Mouse (Mus musculus) forebrain, embryonic 16.5 days (tissue): ENCODE measurements around the gene Fras1. TPM values are rescaled to one million over a fixed set of nuclear protein-coding genes. Genes with fewer than 3 reads are reported as not detected.
A peak's percentile ranks its signal among the peaks of the same experiment; 100 is the strongest.

Experiments
- ATAC-seq: fragments of 200-750 bp; cut with Nextera tagmentation; 2 replicates; pipeline ENCODE4 v1.8.0; 2017; ENCODE audit warnings: mild to moderate bottlenecking, moderate library complexity
- H3K27ac ChIP-seq: fragments of 300-500 bp; sonication (generic); 2 replicates; pipeline ENCODE4 v1.5.1; 2014; ENCODE audit warnings: low read length, control low read depth
- H3K27me3 ChIP-seq: fragments of 300-500 bp; sonication (generic); replicated peaks from 2 replicates; pipeline ENCODE4 v1.6.1; 2014; ENCODE audit warnings: low read length; ENCODE audit not compliant: control insufficient read depth, insufficient read depth
- H3K36me3 ChIP-seq: fragments of 300-500 bp; sonication (generic); 2 replicates; pipeline ENCODE4 v1.6.1; 2014; ENCODE audit not compliant: control insufficient read depth, insufficient read depth
- H3K4me1 ChIP-seq: fragments of 300-500 bp; sonication (generic); replicated peaks from 2 replicates; pipeline ENCODE4 v1.6.1; 2014; ENCODE audit warnings: low read length; ENCODE audit not compliant: control insufficient read depth, insufficient read depth
- H3K4me2 ChIP-seq: fragments of 300-500 bp; sonication (generic); 2 replicates; pipeline ENCODE4 v1.6.1; 2014; ENCODE audit warnings: mild to moderate bottlenecking, low read length, control low read depth
- H3K4me3 ChIP-seq: fragments of 300-500 bp; sonication (generic); replicated peaks from 2 replicates; pipeline ENCODE4 v1.5.1; 2014; ENCODE audit warnings: mild to moderate bottlenecking, low read length, control low read depth
- H3K9ac ChIP-seq: fragments of 300-500 bp; sonication (generic); replicated peaks from 2 replicates; pipeline ENCODE4 v1.6.1; 2014; ENCODE audit warnings: low read depth, low read length, control low read depth
- H3K9me3 ChIP-seq: fragments of 300-500 bp; sonication (generic); 2 replicates; pipeline ENCODE4 v1.6.1; 2016; ENCODE audit warnings: low read length; ENCODE audit not compliant: control insufficient read depth
- WGBS: fragments of 180-500 bp; shearing (Covaris S2); extraction: QIAGEN DNeasy Blood & Tissue Kit; methylation state at CpG from one replicate; pipeline ENCODE4 v1.1.7; 2014; 5-methylcytosine and 5-hydroxymethylcytosine counted together
- polyA plus RNA-seq: library from polyadenylated mRNA; unstranded; fragments of >200 nt; fragmentation: Nextera tagmentation; extraction: Ambion mirVana; gene quantifications from 2 replicates; pipeline ENCODE4 v1.2.1, GENCODE M21; 2015

Fras1 gene
- polyA plus RNA-seq, 1 experiment from 2014 or later, result 3.4 TPM

DNA sequence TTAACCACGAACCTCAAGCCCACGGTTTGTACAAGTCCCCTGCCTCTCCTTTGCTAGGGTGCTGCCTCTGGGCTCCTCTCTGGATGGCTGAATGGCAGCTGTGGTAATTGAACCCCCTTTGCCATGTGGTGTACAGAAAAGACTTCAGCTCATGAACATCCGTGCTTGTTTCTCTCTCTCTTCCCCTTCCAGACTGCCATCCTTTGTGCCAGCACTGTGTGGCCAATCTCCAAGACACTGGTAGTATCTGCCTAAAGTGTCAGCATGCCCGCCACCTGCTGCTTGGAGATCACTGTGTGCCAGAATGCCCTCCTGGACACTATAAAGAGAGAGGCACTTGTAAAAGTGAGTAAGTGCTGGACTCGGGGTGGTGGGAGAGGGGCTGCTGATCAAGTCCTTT lies 262.1 kb downstream of the Fras1 start:
- ATAC-seq, result no peak
- Histone ChIP-seq H3K27ac (no peak overlapping the region), H3K9ac (no peak overlapping the region), H3K9me3 (no peaks in the 10 kb centered on the region), H3K36me3 (no peaks in the 10 kb centered on the region), H3K27me3 (no peaks in the 10 kb centered on the region), H3K4me1 (no peaks in the 10 kb centered on the region), H3K4me3 (no peak overlapping the region), H3K4me2 (no peak overlapping the region)
- WGBS, result 60% methylated on average over 5 of the region's 5 CpGs

DNA sequence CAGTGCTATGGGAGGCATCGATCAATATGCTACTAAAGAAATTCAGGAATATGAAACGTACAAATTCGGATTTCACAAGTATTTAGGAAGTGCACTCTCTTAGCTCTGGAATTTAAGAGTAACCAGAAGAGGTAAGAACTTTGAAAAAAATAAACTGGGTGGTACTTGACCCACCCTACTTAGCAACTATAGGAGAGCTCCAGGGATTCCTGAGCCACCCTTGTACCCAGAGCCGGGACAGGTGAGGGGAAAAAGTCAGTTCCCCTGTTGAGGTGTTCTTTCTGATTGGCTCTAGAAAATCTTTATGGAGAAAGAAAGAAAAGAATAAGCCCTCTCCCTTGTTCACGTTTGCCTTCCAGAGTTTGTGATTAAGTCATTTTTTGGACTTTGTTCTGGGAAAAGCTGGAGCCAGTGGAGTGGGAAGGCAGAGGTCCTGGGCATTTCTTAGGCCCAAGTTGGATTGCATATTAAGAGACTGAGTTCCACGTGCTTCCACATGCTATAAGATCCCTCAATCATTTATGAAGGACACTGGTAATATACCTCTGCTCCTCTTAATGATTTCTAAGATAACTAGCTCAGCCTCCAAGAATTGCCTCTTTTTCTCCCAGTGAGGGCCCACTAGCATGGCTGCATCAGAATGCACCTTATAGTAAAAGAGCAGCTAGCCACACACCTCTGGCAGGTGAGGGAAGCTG lies 265.6 kb downstream of the Fras1 start:
- Histone ChIP-seq H3K36me3 (no peaks in the 10 kb centered on the region), H3K4me2 (no peak overlapping the region), H3K4me1 (no peaks in the 10 kb centered on the region), H3K27me3 (no peaks in the 10 kb centered on the region), H3K4me3 (no peak overlapping the region), H3K27ac (no peak overlapping the region), H3K9ac (no peak overlapping the region), H3K9me3 (no peaks in the 10 kb centered on the region)
- 83% methylated on average over 6 of the region's 6 CpGs for WGBS
- no peak for ATAC-seq

DNA sequence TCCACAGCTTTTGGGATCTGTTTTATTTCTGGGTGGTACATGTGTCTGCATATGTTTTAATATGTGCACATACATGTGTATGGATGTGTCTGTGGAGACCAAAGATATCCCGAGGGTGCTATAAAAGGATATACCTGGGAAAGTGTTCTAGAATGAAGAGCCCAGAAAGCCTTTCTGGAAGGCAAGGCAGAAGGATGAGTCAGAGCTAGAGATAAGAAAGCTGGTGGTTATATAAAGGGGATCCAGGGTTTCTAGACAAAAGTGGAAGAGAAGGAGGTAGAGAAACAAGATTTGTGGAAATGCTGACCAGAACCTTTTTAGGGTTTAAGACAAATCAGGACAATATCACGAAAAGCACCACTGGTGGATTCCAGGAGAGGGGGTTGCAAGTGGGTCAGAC lies 267.5 kb downstream of the Fras1 start:
- ATAC-seq, result no peak
- no peaks in the 10 kb centered on the region for H3K36me3 ChIP-seq
- H3K9me3 ChIP-seq, result no peaks in the 10 kb centered on the region
- no peaks in the 10 kb centered on the region for H3K4me1 ChIP-seq
- no peak overlapping the region for H3K27ac ChIP-seq
- no peaks in the 10 kb centered on the region for H3K27me3 ChIP-seq
- H3K4me3 ChIP-seq, result no peak overlapping the region
- no peak overlapping the region for H3K4me2 ChIP-seq
- no peak overlapping the region for H3K9ac ChIP-seq
- WGBS, result 97% methylated on average over 2 of the region's 2 CpGs

DNA sequence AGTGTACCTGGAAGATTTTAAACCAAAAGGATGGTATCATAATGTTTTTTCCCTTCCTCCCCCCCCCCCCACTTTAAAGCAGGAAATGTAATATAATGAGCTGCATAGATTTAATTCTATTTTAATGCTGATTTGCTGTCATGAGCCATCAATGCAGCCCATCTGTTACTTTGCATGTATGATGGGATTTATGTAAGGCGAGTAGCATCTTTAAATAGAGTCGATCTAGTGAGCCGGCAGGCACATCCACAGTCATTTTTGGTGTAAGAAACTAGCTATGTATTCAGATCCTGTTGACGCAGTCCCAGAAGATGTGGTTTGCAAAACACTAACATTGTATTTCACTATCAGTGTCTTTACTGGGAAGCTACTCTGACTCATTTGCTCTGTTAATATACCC lies 301.9 kb downstream of the Fras1 start:
- no peak overlapping the region for H3K9ac ChIP-seq
- peak overlapping the region; percentile 44; the same call in 1 of the 2 replicates for H3K27ac ChIP-seq
- no peaks in the 10 kb centered on the region for H3K36me3 ChIP-seq
- H3K4me3 ChIP-seq, result no peak overlapping the region
- WGBS, result 54% methylated on average over 4 of the region's 4 CpGs
- no peaks in the 10 kb centered on the region for H3K9me3 ChIP-seq
- peak; percentile 79 for ATAC-seq
- no peaks in the 10 kb centered on the region for H3K27me3 ChIP-seq
- H3K4me1 ChIP-seq, result 0 out of 2 replicates have a peak, but pooled peaks cover 2% of the 10 kb centered on the region
- no peak overlapping the region for H3K4me2 ChIP-seq

DNA sequence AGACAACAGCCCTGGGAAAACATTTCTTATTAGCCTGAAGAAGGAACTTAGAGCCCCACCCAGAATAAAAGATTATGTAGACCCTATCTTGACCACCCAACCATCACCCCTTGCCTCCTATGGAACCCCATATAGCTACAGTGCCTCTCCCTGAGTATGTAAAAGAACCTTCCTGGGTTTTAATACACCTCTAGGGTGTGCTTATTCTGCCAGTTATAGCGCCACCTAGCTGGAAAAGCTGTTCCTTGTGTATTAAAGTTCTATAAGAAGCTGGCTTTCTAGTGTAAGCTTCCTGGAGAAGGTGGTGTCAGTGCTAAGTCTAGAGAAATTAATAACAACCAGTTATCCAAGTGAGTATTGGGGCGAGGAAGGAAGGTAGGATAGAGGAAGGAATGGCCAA lies 303.7 kb downstream of the Fras1 start:
- H3K27ac ChIP-seq, result no peak overlapping the region
- H3K27me3 ChIP-seq, result no peaks in the 10 kb centered on the region
- H3K4me2 ChIP-seq, result no peak overlapping the region
- H3K4me3 ChIP-seq, result no peak overlapping the region
- WGBS, result 31% methylated on average over 2 of the region's 2 CpGs
- no peaks in the 10 kb centered on the region for H3K36me3 ChIP-seq
- H3K9ac ChIP-seq, result no peak overlapping the region
- H3K4me1 ChIP-seq, result 0 out of 2 replicates have a peak, but pooled peaks cover 2% of the 10 kb centered on the region
- no peaks in the 10 kb centered on the region for H3K9me3 ChIP-seq
- no peak for ATAC-seq

DNA sequence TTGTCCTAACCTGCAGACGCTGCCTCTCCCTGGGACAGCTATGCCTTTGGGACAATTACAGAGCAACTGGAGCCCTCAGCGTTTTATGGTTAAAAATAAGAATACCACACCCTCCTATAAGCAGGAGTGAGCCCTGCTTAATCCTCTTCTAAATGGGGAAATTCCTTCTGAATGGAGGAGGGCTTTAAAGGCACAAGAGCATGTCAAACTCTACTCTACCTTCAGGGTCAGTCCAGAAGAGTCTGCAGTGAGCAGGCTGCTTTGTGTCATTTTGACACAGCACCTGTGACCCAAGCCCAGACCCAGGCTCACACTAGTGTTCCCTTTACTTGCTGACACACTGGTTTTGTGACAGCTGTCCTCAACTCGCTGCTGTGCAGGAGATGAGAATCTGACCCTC lies 307.3 kb downstream of the Fras1 start:
- Histone ChIP-seq H3K27me3 (no peaks in the 10 kb centered on the region), H3K4me2 (no peak overlapping the region), H3K36me3 (no peaks in the 10 kb centered on the region), H3K4me1 (0 out of 2 replicates have a peak, but pooled peaks cover 2% of the 10 kb centered on the region), H3K4me3 (no peak overlapping the region), H3K9me3 (no peaks in the 10 kb centered on the region), H3K9ac (no peak overlapping the region), H3K27ac (no peak overlapping the region)
- no peak for ATAC-seq
- 40% methylated on average over 3 of the region's 3 CpGs for WGBS

DNA sequence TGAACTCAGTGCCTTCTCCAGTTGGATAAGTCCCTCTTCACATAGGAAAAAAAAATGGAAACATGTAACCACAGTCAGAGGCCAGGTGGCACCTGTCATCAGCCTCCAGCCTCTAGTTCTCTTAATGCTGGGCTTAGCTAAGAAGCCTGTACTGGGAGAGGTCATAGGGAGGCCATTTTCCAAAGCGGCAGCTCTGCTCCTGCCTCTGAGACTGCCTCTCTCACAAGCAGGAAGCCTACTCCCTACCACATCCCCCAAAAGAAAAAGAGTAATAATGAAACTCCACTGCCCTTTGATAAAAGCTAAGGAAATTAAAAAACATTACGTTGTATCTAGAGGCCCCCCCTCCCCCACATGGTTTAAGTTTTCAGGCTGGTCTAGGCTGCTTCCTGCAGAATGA lies 309.0 kb downstream of the Fras1 start:
- no peak overlapping the region for H3K4me3 ChIP-seq
- 0 out of 2 replicates have a peak, but pooled peaks cover 2% of the 10 kb centered on the region for H3K4me1 ChIP-seq
- no peak overlapping the region for H3K9ac ChIP-seq
- no peaks in the 10 kb centered on the region for H3K27me3 ChIP-seq
- WGBS, result 91% methylated on average over 2 of the region's 2 CpGs
- peaks cover 2% of the 10 kb centered on the region; the same call in 1 of the 2 replicates for H3K9me3 ChIP-seq
- no peak for ATAC-seq
- no peak overlapping the region for H3K27ac ChIP-seq
- H3K4me2 ChIP-seq, result no peak overlapping the region
- no peaks in the 10 kb centered on the region for H3K36me3 ChIP-seq

DNA sequence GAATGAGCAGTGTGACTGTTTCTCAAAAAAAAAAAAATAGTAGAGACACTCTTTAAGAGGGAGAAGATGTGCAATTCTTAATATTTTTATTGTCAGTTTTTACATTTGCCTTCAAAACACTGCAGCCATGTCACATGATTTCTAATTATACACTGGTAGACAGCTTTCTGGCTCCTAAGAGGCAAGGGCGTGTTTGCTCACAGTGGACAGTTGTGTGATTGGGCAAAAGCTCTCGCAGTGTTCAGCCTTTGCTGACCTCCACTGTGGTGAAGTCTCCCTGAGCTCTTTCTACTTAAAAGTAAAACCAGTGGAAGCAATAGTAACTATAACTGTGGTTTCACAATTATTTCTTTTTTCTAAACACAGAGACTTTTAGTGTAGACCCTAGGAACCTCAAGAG lies 315.1 kb downstream of the Fras1 start:
- peaks cover 3% of the 10 kb centered on the region; the same call in 1 of the 2 replicates for H3K9me3 ChIP-seq
- H3K4me2 ChIP-seq, result no peak overlapping the region
- WGBS, result 84% methylated on average over 2 of the region's 2 CpGs
- no peak overlapping the region for H3K9ac ChIP-seq
- no peak overlapping the region for H3K27ac ChIP-seq
- no peak for ATAC-seq
- H3K27me3 ChIP-seq, result no peaks in the 10 kb centered on the region
- no peaks in the 10 kb centered on the region for H3K4me1 ChIP-seq
- no peaks in the 10 kb centered on the region for H3K36me3 ChIP-seq
- no peak overlapping the region for H3K4me3 ChIP-seq

DNA sequence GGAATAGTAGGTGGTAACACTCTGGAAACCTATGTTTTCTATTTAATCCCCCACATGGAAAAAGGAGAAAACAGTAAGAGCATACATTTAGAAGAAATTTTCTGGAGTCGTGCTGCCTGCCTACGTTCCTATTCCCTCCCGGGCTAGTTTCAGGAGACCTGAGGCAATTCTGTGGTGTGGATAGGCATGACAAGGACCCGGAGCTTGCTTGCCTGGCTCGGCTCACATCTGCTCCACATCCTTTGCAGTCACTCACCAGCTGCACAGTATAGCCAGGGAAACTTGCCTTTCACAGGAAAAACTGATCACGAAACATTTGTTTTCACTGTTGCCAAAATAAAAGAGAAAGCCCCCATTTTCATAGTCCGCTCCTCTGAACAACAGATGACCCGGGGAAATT lies 325.2 kb downstream of the Fras1 start:
- H3K4me2 ChIP-seq, result no peak overlapping the region
- H3K9me3 ChIP-seq, result no peaks in the 10 kb centered on the region
- no peaks in the 10 kb centered on the region for H3K27me3 ChIP-seq
- WGBS, result 76% methylated on average over 8 of the region's 8 CpGs
- ATAC-seq, result no peak
- H3K9ac ChIP-seq, result no peak overlapping the region
- H3K4me1 ChIP-seq, result peaks cover 8% of the 10 kb centered on the region
- no peaks in the 10 kb centered on the region for H3K36me3 ChIP-seq
- H3K27ac ChIP-seq, result no peak overlapping the region
- no peak overlapping the region for H3K4me3 ChIP-seq
